Mouse (Mus musculus) olfactory bulb, adult 2 months (tissue): ENCODE results near the gene Tigar.

ENCODE experiments used
- CTCF ChIP-seq: fragments of 200-500 bp; IDR thresholded peaks from 2 replicates; pipeline ENCODE4 v1.5.1; 2012; ENCODE audit warnings: low read depth, mild to moderate bottlenecking, low read length, moderate library complexity; ENCODE audit not compliant: insufficient read depth
- POLR2A ChIP-seq: fragments of 200-500 bp; IDR thresholded peaks from 2 replicates; pipeline ENCODE4 v1.6.1; 2012; ENCODE audit warnings: mild to moderate bottlenecking, low read depth, low read length, moderate library complexity; ENCODE audit not compliant: insufficient read depth

- TF ChIP-seq CTCF (no peak), POLR2A (no peak)
These were observed 27.5 kb downstream of the Tigar start for GRCm38 (mm10) chr6:127081820-127082219.
